Mouse (Mus musculus): Measurements from ENCODE around the gene Rhot1. TPM values are rescaled to one million over a fixed set of nuclear protein-coding genes. Genes with fewer than 3 reads are reported as not detected.

Gene Rhot1
- polyA plus RNA-seq, 1 experiment from 2014 or later = 79.5 TPM

DNA sequence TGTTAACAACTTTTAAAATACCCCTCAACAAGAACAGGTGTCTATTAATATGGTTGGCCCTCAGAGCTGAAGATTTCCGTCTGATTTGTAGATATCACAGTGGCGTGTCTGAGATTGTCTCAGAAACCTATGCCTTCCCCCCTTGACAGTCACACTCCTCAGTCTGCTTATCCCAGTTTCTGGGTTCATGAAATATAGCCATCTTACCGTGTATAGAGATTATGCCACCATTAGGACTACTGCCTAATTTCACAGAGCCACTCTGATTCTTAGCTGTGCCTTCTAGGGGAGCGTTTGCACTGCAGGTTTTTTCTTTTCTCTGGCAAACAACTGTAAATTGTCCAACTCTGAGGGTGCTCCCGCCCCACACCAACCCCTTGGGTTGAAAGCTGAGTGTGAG lies 62.3 kb downstream of the Rhot1 start:
- no peak for ATAC-seq
- no peaks in the 10 kb centered on the region for H3K27me3 ChIP-seq (replicated peaks; ENCODE audit: control insufficient read depth, insufficient read depth, low read length)
- no peaks in the 10 kb centered on the region for H3K9me3 ChIP-seq (ENCODE audit: control insufficient read depth, low read length)
- H3K36me3 ChIP-seq (ENCODE audit: control insufficient read depth, insufficient read depth) = no peaks in the 10 kb centered on the region
- no peaks in the 10 kb centered on the region for H3K4me1 ChIP-seq (replicated peaks; ENCODE audit: control insufficient read depth, insufficient read depth, low read length)
- no peak overlapping the region for H3K9ac ChIP-seq (replicated peaks; ENCODE audit: low read depth, low read length)
- H3K27ac ChIP-seq (ENCODE audit: low read length) = no peak overlapping the region
- H3K4me3 ChIP-seq (replicated peaks; ENCODE audit: low read length) = no peak overlapping the region
- 81% methylated on average over 5 of the region's 5 CpGs for WGBS
- H3K4me2 ChIP-seq (ENCODE audit: low read length) = no peak overlapping the region

DNA sequence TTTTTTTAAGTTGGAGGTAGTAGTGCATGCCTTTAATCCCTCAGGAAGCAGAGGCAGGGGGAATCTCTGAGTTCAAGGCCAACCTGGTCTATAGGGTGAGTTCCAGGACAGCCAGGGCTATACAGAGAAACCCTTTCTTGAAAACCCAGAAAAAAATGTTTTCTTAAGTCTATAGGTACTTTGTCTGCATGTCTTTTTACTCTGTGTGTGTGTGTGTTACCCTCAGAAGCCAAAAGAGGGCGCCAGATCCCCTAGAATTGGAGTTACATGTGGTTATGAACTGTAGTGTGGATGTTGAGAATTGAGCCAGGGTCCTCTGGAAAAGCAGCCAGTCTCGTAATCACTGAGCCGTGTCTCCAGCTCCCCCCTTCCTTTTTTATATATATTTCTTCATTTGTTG lies 66.2 kb downstream of the Rhot1 start:
- Histone ChIP-seq H3K9ac (replicated peaks; ENCODE audit: low read depth, low read length) (no peak overlapping the region), H3K27ac (ENCODE audit: low read length) (no peak overlapping the region), H3K27me3 (replicated peaks; ENCODE audit: control insufficient read depth, insufficient read depth, low read length) (no peaks in the 10 kb centered on the region), H3K9me3 (ENCODE audit: control insufficient read depth, low read length) (no peaks in the 10 kb centered on the region), H3K36me3 (ENCODE audit: control insufficient read depth, insufficient read depth) (no peaks in the 10 kb centered on the region), H3K4me2 (ENCODE audit: low read length) (no peak overlapping the region), H3K4me1 (replicated peaks; ENCODE audit: control insufficient read depth, insufficient read depth, low read length) (no peaks in the 10 kb centered on the region), H3K4me3 (replicated peaks; ENCODE audit: low read length) (no peak overlapping the region)
- ATAC-seq = no peak
- WGBS = 62% methylated on average over 3 of the region's 3 CpGs

DNA sequence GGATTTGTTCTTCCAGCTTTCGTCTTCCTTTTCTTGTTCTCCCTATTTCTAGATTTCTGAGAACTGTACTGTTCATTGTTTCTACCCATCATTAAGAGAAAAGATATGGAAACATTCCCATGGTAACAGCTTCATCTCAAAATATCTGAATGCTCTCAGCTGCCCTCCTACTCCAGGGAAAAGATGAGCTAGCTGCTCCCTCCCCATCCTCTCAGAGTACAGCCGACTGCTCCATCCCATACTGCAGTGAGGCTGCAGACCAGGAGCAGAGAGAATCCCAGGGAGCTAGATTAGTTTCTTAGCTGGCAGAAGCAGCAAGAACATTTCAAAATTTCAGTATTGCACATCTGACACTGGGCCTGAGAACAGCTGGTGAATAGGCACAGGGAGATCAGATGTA lies 69.2 kb downstream of the Rhot1 start:
- Histone ChIP-seq H3K9me3 (ENCODE audit: control insufficient read depth, low read length) (no peaks in the 10 kb centered on the region), H3K4me3 (replicated peaks; ENCODE audit: low read length) (no peak overlapping the region), H3K36me3 (ENCODE audit: control insufficient read depth, insufficient read depth) (no peaks in the 10 kb centered on the region), H3K9ac (replicated peaks; ENCODE audit: low read depth, low read length) (no peak overlapping the region), H3K4me1 (replicated peaks; ENCODE audit: control insufficient read depth, insufficient read depth, low read length) (no peaks in the 10 kb centered on the region), H3K27ac (ENCODE audit: low read length) (no peak overlapping the region), H3K4me2 (ENCODE audit: low read length) (no peak overlapping the region), H3K27me3 (replicated peaks; ENCODE audit: control insufficient read depth, insufficient read depth, low read length) (no peaks in the 10 kb centered on the region)
- WGBS = 66% methylated on average over 2 of the region's 2 CpGs
- ATAC-seq = no peak

DNA sequence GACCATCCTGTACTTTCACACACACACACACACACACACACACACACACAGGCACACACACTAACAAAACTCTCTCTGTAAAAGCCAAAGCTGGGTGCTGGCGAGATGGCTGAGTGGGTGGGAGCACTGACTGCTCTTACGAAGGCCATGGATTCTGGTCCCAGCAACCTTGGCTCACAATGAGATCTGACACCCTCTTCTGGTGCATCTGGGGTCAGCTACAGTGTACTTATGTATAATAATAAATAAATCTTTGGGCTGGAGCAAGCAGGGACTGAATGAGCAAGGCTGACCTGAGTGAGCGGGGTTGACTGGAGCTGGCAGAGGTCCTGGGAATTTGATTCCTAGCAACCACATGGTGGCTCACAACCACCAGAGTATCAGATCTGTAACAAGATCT lies 75.0 kb downstream of the Rhot1 start:
- Histone ChIP-seq H3K36me3 (ENCODE audit: control insufficient read depth, insufficient read depth) (no peaks in the 10 kb centered on the region), H3K27ac (ENCODE audit: low read length) (no peak overlapping the region), H3K4me3 (replicated peaks; ENCODE audit: low read length) (no peak overlapping the region), H3K4me1 (replicated peaks; ENCODE audit: control insufficient read depth, insufficient read depth, low read length) (no peaks in the 10 kb centered on the region), H3K4me2 (ENCODE audit: low read length) (no peak overlapping the region), H3K9ac (replicated peaks; ENCODE audit: low read depth, low read length) (no peak overlapping the region), H3K9me3 (ENCODE audit: control insufficient read depth, low read length) (no peaks in the 10 kb centered on the region), H3K27me3 (replicated peaks; ENCODE audit: control insufficient read depth, insufficient read depth, low read length) (no peaks in the 10 kb centered on the region)
- ATAC-seq = no peak
- WGBS = 83% methylated on average over 3 of the region's 3 CpGs

DNA sequence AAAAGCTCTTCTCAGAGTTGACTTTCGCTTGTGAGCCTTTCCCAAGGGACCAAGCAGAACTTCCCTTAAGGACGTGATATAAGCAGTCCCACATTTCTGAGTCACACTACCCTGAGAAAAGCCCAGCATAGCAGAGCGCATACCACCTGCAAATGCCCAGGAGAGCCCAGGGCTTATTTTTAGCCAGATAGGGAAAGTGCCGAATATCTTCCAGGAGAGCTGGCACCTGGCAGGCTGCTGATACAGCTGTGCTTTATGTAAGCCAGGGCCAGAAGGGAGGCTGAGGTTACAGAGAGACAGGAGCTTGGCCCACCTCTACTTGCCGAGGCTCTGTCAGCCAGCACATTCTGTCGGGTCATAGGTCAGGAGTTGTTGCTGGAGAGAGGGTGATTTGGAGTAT lies 75.8 kb downstream of the Rhot1 start:
- Histone ChIP-seq H3K9ac (replicated peaks; ENCODE audit: low read depth, low read length) (no peak overlapping the region), H3K9me3 (ENCODE audit: control insufficient read depth, low read length) (no peaks in the 10 kb centered on the region), H3K4me3 (replicated peaks; ENCODE audit: low read length) (no peak overlapping the region), H3K4me2 (ENCODE audit: low read length) (no peak overlapping the region), H3K27ac (ENCODE audit: low read length) (no peak overlapping the region), H3K4me1 (replicated peaks; ENCODE audit: control insufficient read depth, insufficient read depth, low read length) (peaks cover 2% of the 10 kb centered on the region), H3K36me3 (ENCODE audit: control insufficient read depth, insufficient read depth) (no peaks in the 10 kb centered on the region), H3K27me3 (replicated peaks; ENCODE audit: control insufficient read depth, insufficient read depth, low read length) (no peaks in the 10 kb centered on the region)
- 75% methylated on average over 6 of the region's 6 CpGs for WGBS
- ATAC-seq = no peak

DNA sequence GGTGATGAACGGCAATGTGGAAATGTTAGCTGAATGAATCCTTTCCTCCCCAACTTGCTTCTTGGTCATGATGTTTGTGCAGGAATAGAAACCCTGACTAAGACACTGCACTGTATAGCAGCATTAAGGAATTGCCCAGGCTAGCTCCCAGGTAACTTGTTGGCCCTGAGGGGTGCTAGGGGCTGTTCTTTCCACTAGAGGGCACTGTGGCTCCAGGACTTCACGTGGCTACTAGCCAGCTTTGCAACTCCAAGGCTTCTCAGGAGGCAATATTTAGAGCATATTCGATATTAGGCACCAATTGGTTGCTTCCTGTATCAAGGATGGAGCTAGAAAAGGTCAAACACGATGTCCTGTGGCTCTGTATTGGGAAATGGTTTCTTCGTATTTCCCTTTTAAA lies 78.3 kb downstream of the Rhot1 start:
- H3K4me1 ChIP-seq (replicated peaks; ENCODE audit: control insufficient read depth, insufficient read depth, low read length) = peaks cover 12% of the 10 kb centered on the region
- no peaks in the 10 kb centered on the region for H3K9me3 ChIP-seq (ENCODE audit: control insufficient read depth, low read length)
- no peaks in the 10 kb centered on the region for H3K27me3 ChIP-seq (replicated peaks; ENCODE audit: control insufficient read depth, insufficient read depth, low read length)
- no peak overlapping the region for H3K4me3 ChIP-seq (replicated peaks; ENCODE audit: low read length)
- 17% methylated on average over 5 of the region's 5 CpGs for WGBS
- H3K4me2 ChIP-seq (ENCODE audit: low read length) = no peak overlapping the region
- no peak overlapping the region for H3K27ac ChIP-seq (ENCODE audit: low read length)
- no peak overlapping the region for H3K9ac ChIP-seq (replicated peaks; ENCODE audit: low read depth, low read length)
- H3K36me3 ChIP-seq (ENCODE audit: control insufficient read depth, insufficient read depth) = no peaks in the 10 kb centered on the region
- ATAC-seq = no peak

DNA sequence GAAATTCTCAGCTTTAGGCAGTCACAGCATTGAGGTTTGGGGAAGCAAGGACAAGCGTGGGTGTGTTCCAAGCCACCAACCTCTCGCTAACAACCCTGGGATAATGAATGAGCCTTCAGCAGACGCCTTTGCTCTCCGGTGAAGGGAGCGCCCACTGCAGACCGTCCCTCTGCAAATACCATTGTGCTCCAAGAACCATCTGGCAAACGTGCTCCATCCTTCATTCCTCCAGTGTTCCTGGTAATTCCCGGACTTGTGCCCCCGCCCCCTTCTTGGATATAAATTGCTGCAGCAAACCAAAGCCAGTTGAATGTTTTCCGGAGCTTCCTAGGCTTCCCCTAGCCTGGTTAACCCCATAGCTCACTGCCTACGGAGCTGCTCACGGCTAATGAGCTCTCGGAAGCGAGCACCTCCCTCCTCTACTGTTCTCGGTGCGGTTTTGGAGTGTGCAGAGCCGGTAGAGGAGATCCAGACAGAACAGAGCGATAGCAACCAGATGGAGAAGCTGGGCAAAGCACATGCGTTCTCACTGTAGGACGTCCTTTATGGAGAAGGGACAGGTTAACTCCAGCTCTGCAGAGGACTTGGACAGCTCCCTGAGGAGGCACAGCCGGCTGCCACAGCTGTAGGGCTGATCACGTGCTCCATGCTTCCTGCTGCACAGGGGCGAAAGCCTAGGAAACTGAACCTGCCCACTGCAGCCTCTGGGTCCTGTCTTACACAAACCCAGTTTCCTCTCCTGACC lies 81.1 kb downstream of the Rhot1 start:
- Histone ChIP-seq H3K27ac (ENCODE audit: low read length) (peak overlapping the region; percentile 74), H3K4me2 (ENCODE audit: low read length) (peak overlapping the region; percentile 56), H3K9ac (replicated peaks; ENCODE audit: low read depth, low read length) (peak overlapping the region; percentile 61), H3K36me3 (ENCODE audit: control insufficient read depth, insufficient read depth) (no peaks in the 10 kb centered on the region), H3K27me3 (replicated peaks; ENCODE audit: control insufficient read depth, insufficient read depth, low read length) (no peaks in the 10 kb centered on the region), H3K4me3 (replicated peaks; ENCODE audit: low read length) (peak overlapping the region; percentile 38), H3K9me3 (ENCODE audit: control insufficient read depth, low read length) (no peaks in the 10 kb centered on the region), H3K4me1 (replicated peaks; ENCODE audit: control insufficient read depth, insufficient read depth, low read length) (peaks cover 24% of the 10 kb centered on the region)
- under 1% methylated on average over 23 of the region's 23 CpGs for WGBS
- ATAC-seq = peak; percentile 80

DNA sequence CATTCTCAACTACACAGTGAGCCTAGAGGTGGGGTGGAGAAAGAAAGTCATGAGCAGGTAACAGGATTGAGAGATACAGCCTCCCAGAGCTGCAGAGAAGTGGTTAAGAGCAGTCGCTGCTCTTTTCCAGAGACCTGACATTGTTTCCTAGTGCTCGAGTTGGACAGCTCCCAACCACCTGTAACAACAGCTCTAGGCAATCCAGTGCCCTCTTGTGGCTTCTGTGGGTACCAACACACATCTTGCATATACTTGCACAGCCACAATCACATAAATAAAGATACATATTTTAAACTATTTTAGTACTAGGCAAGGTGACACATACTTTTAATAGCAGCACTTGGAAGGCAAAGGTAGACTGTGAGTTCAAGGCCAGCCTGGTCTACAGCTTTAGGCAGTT lies 82.2 kb downstream of the Rhot1 start:
- Histone ChIP-seq H3K36me3 (ENCODE audit: control insufficient read depth, insufficient read depth) (no peaks in the 10 kb centered on the region), H3K27me3 (replicated peaks; ENCODE audit: control insufficient read depth, insufficient read depth, low read length) (no peaks in the 10 kb centered on the region), H3K27ac (ENCODE audit: low read length) (no peak overlapping the region), H3K4me3 (replicated peaks; ENCODE audit: low read length) (no peak overlapping the region), H3K9ac (replicated peaks; ENCODE audit: low read depth, low read length) (no peak overlapping the region), H3K9me3 (ENCODE audit: control insufficient read depth, low read length) (no peaks in the 10 kb centered on the region), H3K4me1 (replicated peaks; ENCODE audit: control insufficient read depth, insufficient read depth, low read length) (peaks cover 36% of the 10 kb centered on the region), H3K4me2 (ENCODE audit: low read length) (no peak overlapping the region)
- no peak for ATAC-seq
- 73% methylated on average over 2 of the region's 2 CpGs for WGBS

DNA sequence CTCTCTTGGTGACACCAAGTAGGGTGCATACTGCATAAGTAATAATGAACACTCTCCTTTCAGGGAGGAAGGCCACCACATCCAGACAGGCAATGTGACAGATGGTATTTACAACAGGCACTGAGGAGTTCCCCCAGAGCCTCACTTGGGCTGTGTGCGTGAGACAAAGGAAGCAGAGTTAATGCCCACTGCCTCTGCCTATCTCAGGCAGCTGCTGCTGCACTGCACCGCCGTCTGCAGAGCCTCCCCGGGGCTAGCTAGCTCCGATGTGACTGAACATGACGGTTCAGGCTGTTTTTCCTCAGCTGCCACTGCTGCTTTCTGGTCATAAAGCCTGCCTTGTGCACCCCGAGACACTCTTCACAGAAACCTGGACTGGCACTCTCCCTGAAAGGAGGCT lies 83.6 kb downstream of the Rhot1 start:
- no peak overlapping the region for H3K4me3 ChIP-seq (replicated peaks; ENCODE audit: low read length)
- H3K27me3 ChIP-seq (replicated peaks; ENCODE audit: control insufficient read depth, insufficient read depth, low read length) = no peaks in the 10 kb centered on the region
- peak overlapping the region; percentile 76 for H3K27ac ChIP-seq (ENCODE audit: low read length)
- peaks cover 36% of the 10 kb centered on the region for H3K4me1 ChIP-seq (replicated peaks; ENCODE audit: control insufficient read depth, insufficient read depth, low read length)
- no peak overlapping the region for H3K4me2 ChIP-seq (ENCODE audit: low read length)
- H3K9me3 ChIP-seq (ENCODE audit: control insufficient read depth, low read length) = no peaks in the 10 kb centered on the region
- H3K36me3 ChIP-seq (ENCODE audit: control insufficient read depth, insufficient read depth) = no peaks in the 10 kb centered on the region
- peak; percentile 73 for ATAC-seq
- 22% methylated on average over 7 of the region's 7 CpGs for WGBS
- 0 out of 2 replicates have a peak overlapping the region, but pooled peaks have one; percentile 29 for H3K9ac ChIP-seq (replicated peaks; ENCODE audit: low read depth, low read length)

DNA sequence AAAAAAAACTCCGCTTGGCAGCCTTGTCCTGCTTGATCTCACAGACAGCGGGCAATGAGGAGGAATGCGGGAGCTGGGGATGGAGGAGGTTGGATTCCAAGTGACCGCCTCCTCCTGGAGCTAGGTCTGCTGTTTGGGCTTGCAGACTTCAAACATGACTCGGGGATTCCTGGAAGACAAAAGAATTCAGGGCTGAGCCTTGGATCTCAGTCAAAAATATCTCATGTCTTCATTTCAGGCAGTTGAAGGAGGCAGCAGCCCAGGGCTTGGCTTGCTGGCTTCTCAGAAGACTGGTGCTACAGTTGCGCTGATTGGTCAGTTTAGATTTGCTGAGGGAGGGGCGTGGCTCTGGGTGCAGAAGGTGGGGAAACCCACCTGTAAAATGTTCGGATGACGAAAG lies 86.2 kb downstream of the Rhot1 start:
- H3K36me3 ChIP-seq (ENCODE audit: control insufficient read depth, insufficient read depth) = no peaks in the 10 kb centered on the region
- WGBS = 18% methylated on average over 9 of the region's 9 CpGs
- no peaks in the 10 kb centered on the region for H3K27me3 ChIP-seq (replicated peaks; ENCODE audit: control insufficient read depth, insufficient read depth, low read length)
- H3K4me3 ChIP-seq (replicated peaks; ENCODE audit: low read length) = no peak overlapping the region
- H3K4me1 ChIP-seq (replicated peaks; ENCODE audit: control insufficient read depth, insufficient read depth, low read length) = peaks cover 44% of the 10 kb centered on the region
- H3K9me3 ChIP-seq (ENCODE audit: control insufficient read depth, low read length) = no peaks in the 10 kb centered on the region
- no peak overlapping the region for H3K4me2 ChIP-seq (ENCODE audit: low read length)
- H3K9ac ChIP-seq (replicated peaks; ENCODE audit: low read depth, low read length) = no peak overlapping the region; the same call in 1 of the 2 replicates
- no peak for ATAC-seq
- no peak overlapping the region for H3K27ac ChIP-seq (ENCODE audit: low read length)

Measured in forebrain, embryonic 16.5 days (tissue).